In genomic region chr3:30855604-30856458, GRCm38 (mm10) we compare ENCODE assay signal across 8 mouse cellular contexts. TPM values are rescaled to one million over a fixed set of nuclear protein-coding genes. Genes with fewer than 3 reads are reported as not detected.
DNase-seq lines count a peak whose midpoint lies in the region; ATAC-seq lines count a peak whose summit lies in the region.

Gene Gpr160 (plus strand): TSS chr3:30855950.

- 1% methylated on average over 64 of the region's 75 CpGs for WGBS in forebrain, embryonic 11.5 days
- WGBS in heart, embryonic 15.5 days = under 1% methylated on average over 75 of the region's 75 CpGs
- WGBS in liver, embryonic 13.5 days (ENCODE audit: insufficient replicate concordance) = 1% methylated on average over 73 of the region's 75 CpGs
- WGBS in stomach, embryonic 14.5 days = under 1% methylated on average over 74 of the region's 75 CpGs

- H3K27me3 ChIP-seq in forebrain, embryonic 11.5 days (ENCODE audit: control insufficient read depth, insufficient read depth, low read length) = peaks cover 17% of the 10 kb centered on the region
- H3K27me3 ChIP-seq in heart, embryonic 15.5 days = 0 out of 2 replicates have a peak, but pooled peaks cover 3% of the 10 kb centered on the region
- peaks cover 54% of the 10 kb centered on the region for H3K27me3 ChIP-seq in liver, embryonic 13.5 days
- no peaks in the 10 kb centered on the region for H3K27me3 ChIP-seq in stomach, embryonic 14.5 days (ENCODE audit: control insufficient read depth, insufficient read depth, low read length)

- H3K9me3 ChIP-seq in forebrain, embryonic 11.5 days (ENCODE audit: control insufficient read depth, low read length) = no peaks in the 10 kb centered on the region
- no peaks in the 10 kb centered on the region for H3K9me3 ChIP-seq in heart, embryonic 15.5 days (replicated peaks)
- H3K9me3 ChIP-seq in liver, embryonic 13.5 days (replicated peaks) = no peaks in the 10 kb centered on the region
- no peaks in the 10 kb centered on the region for H3K9me3 ChIP-seq in stomach, embryonic 14.5 days (ENCODE audit: control insufficient read depth, low read depth, low read length)

- DNase-seq in CD4-positive helper T cell, adult 2 months (ENCODE audit: low read depth, low spot score) = peak; percentile 82
- DNase-seq in forebrain, embryonic 11.5 days (ENCODE audit: low spot score) = peak; percentile 71
- DNase-seq in kidney, postnatal 14 days = peak; percentile 86
- peak; percentile 55 for DNase-seq in liver, embryonic 13.5 days
- DNase-seq in natural killer cell, adult 2 months (ENCODE audit: low spot score in 2 of 2) = peak; percentile 82 to 83

- H3K4me1 ChIP-seq in brown adipose tissue, adult 24 weeks (ENCODE audit: control insufficient read depth, insufficient read depth, insufficient read length, low read length) = peaks cover under 1% of the 10 kb centered on the region; the same call in 1 of the 2 replicates
- peaks cover 4% of the 10 kb centered on the region; the same call in 1 of the 2 replicates for H3K4me1 ChIP-seq in forebrain, embryonic 11.5 days (replicated peaks; ENCODE audit: control insufficient read depth, insufficient read depth, low read length)
- peaks cover 7% of the 10 kb centered on the region; the same call in 1 of the 2 replicates for H3K4me1 ChIP-seq in heart, embryonic 15.5 days (replicated peaks)
- H3K4me1 ChIP-seq in liver, embryonic 13.5 days (replicated peaks) = peaks cover 11% of the 10 kb centered on the region
- no peaks in the 10 kb centered on the region; the same call in 1 of the 2 replicates for H3K4me1 ChIP-seq in stomach, embryonic 14.5 days (ENCODE audit: control insufficient read depth, insufficient read depth, low read length)

- H3K4me3 ChIP-seq in brown adipose tissue, adult 24 weeks (ENCODE audit: insufficient read depth, low read depth, low read length) = peak within 1 kb of the TSS; percentile 76
- H3K4me3 ChIP-seq in forebrain, embryonic 11.5 days (ENCODE audit: low read depth, low read length) = peak within 1 kb of the TSS; percentile 52
- H3K4me3 ChIP-seq in heart, embryonic 15.5 days = peak within 1 kb of the TSS; percentile 56
- H3K4me3 ChIP-seq in liver, embryonic 13.5 days (replicated peaks) = peak within 1 kb of the TSS; percentile 66
- peak within 1 kb of the TSS; percentile 58 for H3K4me3 ChIP-seq in stomach, embryonic 14.5 days (ENCODE audit: low read depth, low read length)

- ATAC-seq in forebrain, embryonic 11.5 days (replicated peaks; ENCODE audit: low FRiP score) = peak; percentile 63
- ATAC-seq in heart, embryonic 15.5 days (replicated peaks; ENCODE audit: insufficient number of reproducible peaks, insufficient read depth, low FRiP score, low read depth) = peak; percentile 76
- peak; percentile 75 for ATAC-seq in liver, embryonic 13.5 days (ENCODE audit: low read depth)
- ATAC-seq in stomach, embryonic 14.5 days (ENCODE audit: insufficient number of reproducible peaks, insufficient read depth, low FRiP score, low read depth) = peak; percentile 90

- H3K9ac ChIP-seq in forebrain, embryonic 11.5 days (ENCODE audit: low read length) = peak within 1 kb of the TSS; percentile 44
- H3K9ac ChIP-seq in heart, embryonic 15.5 days = peak within 1 kb of the TSS; percentile 42
- H3K9ac ChIP-seq in liver, embryonic 13.5 days = peak within 1 kb of the TSS; percentile 59
- H3K9ac ChIP-seq in stomach, embryonic 14.5 days (replicated peaks; ENCODE audit: low read depth, low read length) = peak within 1 kb of the TSS; percentile 33; the same call in 1 of the 2 replicates

- peak within 1 kb of the TSS; percentile 82 for H3K27ac ChIP-seq in brown adipose tissue, adult 24 weeks (replicated peaks; ENCODE audit: low read depth, low read length)
- H3K27ac ChIP-seq in forebrain, embryonic 11.5 days (ENCODE audit: low read depth, low read length) = no peak within 1 kb of the TSS
- H3K27ac ChIP-seq in heart, embryonic 15.5 days = no peak within 1 kb of the TSS
- no peak within 1 kb of the TSS for H3K27ac ChIP-seq in liver, embryonic 13.5 days
- H3K27ac ChIP-seq in stomach, embryonic 14.5 days (ENCODE audit: low read length) = no peak within 1 kb of the TSS

- no peaks in the 10 kb centered on the region for H3K36me3 ChIP-seq in forebrain, embryonic 11.5 days (ENCODE audit: control insufficient read depth, insufficient read depth, low read length)
- no peaks in the 10 kb centered on the region for H3K36me3 ChIP-seq in heart, embryonic 15.5 days
- H3K36me3 ChIP-seq in liver, embryonic 13.5 days = no peaks in the 10 kb centered on the region
- H3K36me3 ChIP-seq in stomach, embryonic 14.5 days (ENCODE audit: control insufficient read depth, insufficient read depth, low read length) = no peaks in the 10 kb centered on the region

- H3K4me2 ChIP-seq in forebrain, embryonic 11.5 days (ENCODE audit: low read depth, low read length, severe bottlenecking) = peak within 1 kb of the TSS; percentile 96
- peak within 1 kb of the TSS; percentile 91 for H3K4me2 ChIP-seq in heart, embryonic 15.5 days
- peak within 1 kb of the TSS; percentile 90 for H3K4me2 ChIP-seq in liver, embryonic 13.5 days
- peak within 1 kb of the TSS; percentile 97 for H3K4me2 ChIP-seq in stomach, embryonic 14.5 days (replicated peaks; ENCODE audit: low read depth, low read length)

RNA-seq across cellular contexts. Expression of gene Gpr160, which starts in this region (rescaled TPM):
- polyA plus RNA-seq in brown adipose tissue, adult 24 weeks (2012; ENCODE audit: insufficient read depth, insufficient read length, missing spikeins) = 5.2 and 11.9 TPM in 2 replicates
- 1.1 and 1.4 TPM in 2 replicates for polyA plus RNA-seq in forebrain, embryonic 11.5 days (2014; fragmentation: Nextera tagmentation; extraction: Ambion mirVana)
- 1.1 and 2.2 TPM in 2 replicates for polyA plus RNA-seq in heart, embryonic 15.5 days (2015; fragmentation: Nextera tagmentation; extraction: Ambion mirVana)
- polyA plus RNA-seq in liver, embryonic 13.5 days (2015; fragmentation: Nextera tagmentation; extraction: Ambion mirVana) = 2.7 and 3.4 TPM in 2 replicates
- polyA plus RNA-seq in stomach, embryonic 14.5 days (2014; fragmentation: Nextera tagmentation; extraction: Ambion mirVana) = 4.0 and 4.5 TPM in 2 replicates
